Mouse (Mus musculus): ENCODE results near the gene Trim52. TPM values are rescaled to one million over a fixed set of nuclear protein-coding genes. Genes with fewer than 3 reads are reported as not detected.
"Not testable (repeated sequence)": the region's sequence is repeated elsewhere in the genome, so short reads cannot be mapped to it uniquely, and the experiment has no call there.

The Trim52 gene
- polyA plus RNA-seq, 1 experiment: not detected

DNA sequence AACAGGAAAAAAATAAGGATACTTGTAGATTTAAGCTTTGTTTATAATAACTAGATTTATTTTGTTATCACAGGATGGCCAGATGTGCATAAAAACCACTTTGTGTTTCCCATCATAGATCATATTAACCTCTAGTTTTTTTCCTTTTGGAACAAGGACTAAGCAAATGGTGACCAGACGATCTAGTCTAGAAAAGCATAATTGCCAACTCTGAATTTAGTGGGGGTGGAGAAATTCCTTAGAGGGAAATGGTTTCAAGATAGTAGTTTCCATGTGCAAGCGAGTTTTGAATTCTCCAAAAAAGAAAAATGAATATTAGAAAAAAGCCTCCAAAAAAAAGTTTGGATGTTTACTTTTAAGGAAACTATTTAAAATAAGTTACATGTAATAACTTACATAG is 13.4 kb downstream of the Trim52 start:
- Histone ChIP-seq H3K4me3 (ENCODE audit: low read depth, low read length) (no peak overlapping the region), H3K36me3 (ENCODE audit: control insufficient read depth, insufficient read depth, low read length) (no peaks in the 10 kb centered on the region), H3K27me3 (ENCODE audit: control insufficient read depth, insufficient read depth, low read length) (no peaks in the 10 kb centered on the region), H3K4me1 (ENCODE audit: control insufficient read depth, insufficient read depth, insufficient read length, low read length) (no peaks in the 10 kb centered on the region), H3K27ac (ENCODE audit: insufficient read depth, low read depth, low read length) (no peak overlapping the region)
- TF ChIP-seq POLR2A (IDR thresholded peaks at IDR 0.05; ENCODE audit: low read depth, low read length) (no peak), CTCF (IDR thresholded peaks at IDR 0.05; ENCODE audit: extremely low read depth, insufficient read length, insufficient replicate concordance, low read depth, low read length) (no peak)
- WGBS: 68% methylated on average over 2 of the region's 2 CpGs

DNA sequence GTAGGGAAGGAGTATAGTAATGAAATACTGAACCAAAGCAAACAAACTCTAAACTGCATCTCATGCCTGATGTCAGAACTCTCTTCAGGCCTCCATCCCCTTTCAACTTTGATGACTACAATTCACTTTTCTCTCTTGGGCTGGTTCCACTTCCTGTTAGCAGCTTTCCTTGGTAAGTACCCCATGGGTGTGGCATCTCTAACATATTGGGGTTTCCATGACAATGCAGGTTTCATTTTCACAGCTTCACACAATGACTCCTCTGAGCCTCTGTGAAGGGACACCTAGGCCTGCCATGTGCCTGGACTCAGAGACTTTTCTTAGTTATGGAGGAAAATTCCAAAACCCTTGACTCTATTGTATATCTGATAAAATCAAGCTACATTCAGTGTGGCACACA is 30.3 kb downstream of the Trim52 start:
- no peak for TF ChIP-seq CTCF (IDR thresholded peaks at IDR 0.05; ENCODE audit: extremely low read depth, insufficient read length, insufficient replicate concordance, low read depth, low read length)
- no peak for TF ChIP-seq POLR2A (IDR thresholded peaks at IDR 0.05; ENCODE audit: low read depth, low read length)
- no peaks in the 10 kb centered on the region for H3K4me1 ChIP-seq (ENCODE audit: control insufficient read depth, insufficient read depth, insufficient read length, low read length)
- no peaks in the 10 kb centered on the region for H3K27me3 ChIP-seq (ENCODE audit: control insufficient read depth, insufficient read depth, low read length)
- no peak overlapping the region for H3K4me3 ChIP-seq (ENCODE audit: low read depth, low read length)
- no peak overlapping the region for H3K27ac ChIP-seq (ENCODE audit: insufficient read depth, low read depth, low read length)
- no peaks in the 10 kb centered on the region for H3K36me3 ChIP-seq (ENCODE audit: control insufficient read depth, insufficient read depth, low read length)

DNA sequence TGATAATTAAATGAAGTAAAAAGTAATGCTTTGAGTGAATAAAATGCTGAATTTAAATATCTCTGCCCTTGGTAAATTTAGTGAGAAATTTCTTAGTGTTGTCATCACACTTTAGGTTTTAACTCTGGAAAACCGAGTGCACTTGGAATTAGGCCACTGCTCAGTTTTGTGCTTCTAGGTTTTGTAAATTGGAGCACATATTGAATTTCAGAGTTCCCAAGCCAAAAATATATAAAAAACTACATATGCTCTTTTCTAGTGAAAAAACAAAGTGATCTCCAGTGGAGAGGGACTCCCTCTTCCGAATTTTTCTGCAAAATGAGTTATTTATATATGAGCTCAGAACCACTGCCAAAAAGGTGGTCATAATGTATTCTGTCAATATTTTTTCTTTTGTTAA is 45.2 kb downstream of the Trim52 start:
- Histone ChIP-seq H3K27me3 (ENCODE audit: control insufficient read depth, insufficient read depth, low read length) (no peaks in the 10 kb centered on the region), H3K4me3 (ENCODE audit: low read depth, low read length) (no peak overlapping the region), H3K36me3 (ENCODE audit: control insufficient read depth, insufficient read depth, low read length) (no peaks in the 10 kb centered on the region), H3K27ac (ENCODE audit: insufficient read depth, low read depth, low read length) (no peak overlapping the region), H3K4me1 (ENCODE audit: control insufficient read depth, insufficient read depth, insufficient read length, low read length) (peaks cover 5% of the 10 kb centered on the region; the same call in 1 of the 2 replicates)
- WGBS: 67% methylated on average over 2 of the region's 2 CpGs
- TF ChIP-seq POLR2A (IDR thresholded peaks at IDR 0.05; ENCODE audit: low read depth, low read length) (no peak), CTCF (IDR thresholded peaks at IDR 0.05; ENCODE audit: extremely low read depth, insufficient read length, insufficient replicate concordance, low read depth, low read length) (no peak)

DNA sequence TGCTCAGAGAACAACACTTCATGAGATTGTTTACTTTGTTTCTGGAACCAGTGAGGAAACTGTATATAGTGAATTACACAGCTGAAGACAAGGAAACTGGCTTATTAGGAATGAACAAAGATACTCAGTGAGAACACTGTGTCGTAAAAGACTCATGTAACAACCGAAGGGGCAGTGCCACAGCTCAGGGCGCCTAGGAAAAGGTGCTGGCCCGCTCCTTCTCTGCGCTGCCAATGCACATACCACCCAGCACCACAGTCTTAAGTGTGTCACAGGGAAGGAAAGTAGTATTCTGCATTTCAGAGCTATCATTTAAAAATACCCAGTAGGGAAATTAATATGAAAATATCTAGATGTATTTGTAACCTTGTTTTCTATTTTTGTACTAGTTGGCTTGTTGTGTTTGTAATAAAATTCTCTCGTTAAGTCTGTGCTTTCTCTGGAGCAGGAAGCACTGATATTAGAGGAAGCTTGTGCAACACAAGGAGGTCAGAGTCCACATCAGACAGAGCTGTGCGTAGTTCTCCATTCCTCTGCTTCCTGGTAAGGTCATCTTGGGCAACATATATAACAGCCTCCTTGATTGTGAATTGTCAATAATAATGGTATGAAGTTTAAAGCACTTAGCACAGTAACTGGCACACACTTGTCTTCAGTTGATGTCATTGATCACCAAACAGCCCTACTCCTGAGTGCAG is 49.0 kb downstream of the Trim52 start:
- H3K4me3 ChIP-seq (ENCODE audit: low read depth, low read length): no peak overlapping the region
- H3K36me3 ChIP-seq (ENCODE audit: control insufficient read depth, insufficient read depth, low read length): no peaks in the 10 kb centered on the region
- peak overlapping the region; percentile 96 for H3K27ac ChIP-seq (ENCODE audit: insufficient read depth, low read depth, low read length)
- H3K4me1 ChIP-seq (ENCODE audit: control insufficient read depth, insufficient read depth, insufficient read length, low read length): peaks cover 5% of the 10 kb centered on the region; the same call in 1 of the 2 replicates
- 18% methylated on average over 7 of the region's 7 CpGs for WGBS
- TF ChIP-seq CTCF (IDR thresholded peaks at IDR 0.05; ENCODE audit: extremely low read depth, insufficient read length, insufficient replicate concordance, low read depth, low read length) (no peak), POLR2A (IDR thresholded peaks at IDR 0.05; ENCODE audit: low read depth, low read length) (no peak)
- H3K27me3 ChIP-seq (ENCODE audit: control insufficient read depth, insufficient read depth, low read length): no peaks in the 10 kb centered on the region

DNA sequence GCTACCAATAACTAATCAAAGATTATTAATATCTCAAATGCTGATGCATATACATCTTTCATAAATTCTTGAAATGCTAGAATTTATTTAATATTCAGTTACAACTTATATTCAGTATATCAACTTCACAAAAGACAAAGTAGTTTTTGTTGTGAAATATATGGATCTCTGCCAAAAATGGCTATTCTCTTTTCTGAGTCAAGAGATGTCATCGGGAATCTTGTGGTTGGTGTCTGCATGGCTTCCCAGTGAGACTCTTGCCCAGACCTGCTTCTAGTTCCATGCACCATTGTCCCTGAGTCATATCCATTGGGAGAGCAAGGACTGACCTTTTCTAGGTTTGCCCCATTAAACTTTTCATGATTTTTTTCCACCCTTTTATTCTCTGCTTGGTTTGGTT is 50.5 kb downstream of the Trim52 start:
- TF ChIP-seq CTCF (IDR thresholded peaks at IDR 0.05; ENCODE audit: extremely low read depth, insufficient read length, insufficient replicate concordance, low read depth, low read length) (no peak), POLR2A (IDR thresholded peaks at IDR 0.05; ENCODE audit: low read depth, low read length) (no peak)
- H3K27ac ChIP-seq (ENCODE audit: insufficient read depth, low read depth, low read length): no peak overlapping the region
- no peak overlapping the region for H3K4me3 ChIP-seq (ENCODE audit: low read depth, low read length)
- H3K27me3 ChIP-seq (ENCODE audit: control insufficient read depth, insufficient read depth, low read length): no peaks in the 10 kb centered on the region
- H3K36me3 ChIP-seq (ENCODE audit: control insufficient read depth, insufficient read depth, low read length): no peaks in the 10 kb centered on the region
- 62% methylated on average over 1 of the region's 1 CpGs for WGBS
- peaks cover 5% of the 10 kb centered on the region; the same call in 1 of the 2 replicates for H3K4me1 ChIP-seq (ENCODE audit: control insufficient read depth, insufficient read depth, insufficient read length, low read length)

DNA sequence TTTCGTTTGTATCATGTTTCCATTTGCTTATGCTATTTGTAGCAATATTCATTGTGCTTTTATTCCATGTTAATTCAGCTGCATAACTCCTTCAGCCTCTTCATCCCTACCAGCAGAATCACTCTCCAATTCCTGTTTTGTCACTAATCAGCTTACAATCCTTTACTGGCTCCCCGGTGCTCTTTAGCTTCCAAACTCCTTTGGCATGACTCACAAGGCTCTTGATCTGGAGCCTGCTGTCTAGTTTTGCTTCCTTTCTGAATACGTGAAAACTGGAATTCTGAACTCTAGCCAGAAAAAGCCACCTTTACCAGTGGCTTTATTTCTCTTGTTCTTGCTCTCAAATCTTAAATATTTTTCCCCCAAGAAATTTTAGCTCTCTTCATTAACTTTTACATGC is 56.3 kb downstream of the Trim52 start:
- Histone ChIP-seq H3K36me3 (ENCODE audit: control insufficient read depth, insufficient read depth, low read length) (no peaks in the 10 kb centered on the region), H3K4me3 (ENCODE audit: low read depth, low read length) (no peak overlapping the region), H3K27me3 (ENCODE audit: control insufficient read depth, insufficient read depth, low read length) (no peaks in the 10 kb centered on the region), H3K27ac (ENCODE audit: insufficient read depth, low read depth, low read length) (no peak overlapping the region), H3K4me1 (ENCODE audit: control insufficient read depth, insufficient read depth, insufficient read length, low read length) (no peaks in the 10 kb centered on the region)
- no peak for TF ChIP-seq CTCF (IDR thresholded peaks at IDR 0.05; ENCODE audit: extremely low read depth, insufficient read length, insufficient replicate concordance, low read depth, low read length)
- no peak for TF ChIP-seq POLR2A (IDR thresholded peaks at IDR 0.05; ENCODE audit: low read depth, low read length)
- WGBS: 63% methylated on average over 3 of the region's 3 CpGs

DNA sequence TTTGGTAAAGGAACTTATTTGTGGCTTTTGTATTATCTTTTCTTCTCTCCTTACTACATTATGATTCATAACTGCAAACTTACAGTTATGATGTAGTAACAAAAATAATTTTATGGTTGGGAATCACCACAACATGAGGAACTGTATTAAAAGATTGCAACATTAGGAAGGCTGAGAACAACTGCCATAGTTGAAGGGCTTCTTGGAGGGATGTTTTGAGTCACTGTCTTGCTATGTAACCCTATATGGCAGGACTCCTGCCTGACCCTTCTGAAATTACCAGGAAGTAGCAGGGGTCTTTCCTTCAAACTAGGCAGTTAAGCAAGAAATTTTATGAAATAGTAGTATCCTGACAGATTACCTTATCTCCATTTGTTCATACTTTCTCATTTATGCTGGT is 57.2 kb downstream of the Trim52 start:
- Histone ChIP-seq H3K4me3 (ENCODE audit: low read depth, low read length) (no peak overlapping the region), H3K27me3 (ENCODE audit: control insufficient read depth, insufficient read depth, low read length) (no peaks in the 10 kb centered on the region), H3K36me3 (ENCODE audit: control insufficient read depth, insufficient read depth, low read length) (no peaks in the 10 kb centered on the region), H3K27ac (ENCODE audit: insufficient read depth, low read depth, low read length) (no peak overlapping the region), H3K4me1 (ENCODE audit: control insufficient read depth, insufficient read depth, insufficient read length, low read length) (no peaks in the 10 kb centered on the region)
- TF ChIP-seq POLR2A (IDR thresholded peaks at IDR 0.05; ENCODE audit: low read depth, low read length): no peak
- no peak for TF ChIP-seq CTCF (IDR thresholded peaks at IDR 0.05; ENCODE audit: extremely low read depth, insufficient read length, insufficient replicate concordance, low read depth, low read length)

DNA sequence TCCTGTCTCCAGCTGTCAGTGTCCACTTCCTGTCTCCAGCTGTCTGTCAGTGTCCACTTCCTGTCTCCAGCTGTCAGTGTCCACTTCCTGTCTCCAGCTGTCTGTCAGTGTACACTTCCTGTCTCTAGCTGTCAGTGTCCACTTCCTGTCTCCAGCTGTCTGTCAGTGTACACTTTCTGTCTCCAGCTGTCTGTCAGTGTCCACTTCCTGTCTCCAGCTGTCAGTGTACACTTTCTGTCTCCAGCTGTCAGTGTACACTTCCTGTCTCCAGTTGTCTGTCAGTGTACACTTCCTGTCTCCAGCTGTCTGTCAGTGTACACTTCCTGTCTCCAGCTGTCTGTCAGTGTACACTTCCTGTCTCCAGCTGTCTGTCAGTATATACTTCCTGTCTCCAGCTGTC is 57.9 kb downstream of the Trim52 start:
- not testable (repeated sequence) for H3K27ac ChIP-seq (ENCODE audit: insufficient read depth, low read depth, low read length); H3K27me3 ChIP-seq (ENCODE audit: control insufficient read depth, insufficient read depth, low read length); H3K4me3 ChIP-seq (ENCODE audit: low read depth, low read length); H3K4me1 ChIP-seq (ENCODE audit: control insufficient read depth, insufficient read depth, insufficient read length, low read length); H3K36me3 ChIP-seq (ENCODE audit: control insufficient read depth, insufficient read depth, low read length)
